Mouse (Mus musculus) testis, adult 2 months (tissue): ENCODE measurements around the gene Hoxd4.

Experiments
- CTCF ChIP-seq: fragments of 200-500 bp; IDR thresholded peaks from 2 replicates; pipeline ENCODE4 v1.5.1; 2012; ENCODE audit warnings: low read depth, mild to moderate bottlenecking, inconsistent platforms, low read length, moderate library complexity; ENCODE audit not compliant: control insufficient read depth, insufficient read depth, insufficient replicate concordance
- POLR2A ChIP-seq: fragments of 200-500 bp; IDR thresholded peaks from 2 replicates; pipeline ENCODE4 v1.6.1; 2012; ENCODE audit warnings: low read depth, mild to moderate bottlenecking, inconsistent platforms, low read length, moderate library complexity; ENCODE audit not compliant: control insufficient read depth

GRCm38 (mm10) chr2:74736688-74737577 is 25.2 kb downstream of the Hoxd4 start:
- no peak for TF ChIP-seq POLR2A
- TF ChIP-seq CTCF = no peak
